Comparison of ENCODE assay signal across 12 mouse cellular contexts in the genomic region with DNA sequence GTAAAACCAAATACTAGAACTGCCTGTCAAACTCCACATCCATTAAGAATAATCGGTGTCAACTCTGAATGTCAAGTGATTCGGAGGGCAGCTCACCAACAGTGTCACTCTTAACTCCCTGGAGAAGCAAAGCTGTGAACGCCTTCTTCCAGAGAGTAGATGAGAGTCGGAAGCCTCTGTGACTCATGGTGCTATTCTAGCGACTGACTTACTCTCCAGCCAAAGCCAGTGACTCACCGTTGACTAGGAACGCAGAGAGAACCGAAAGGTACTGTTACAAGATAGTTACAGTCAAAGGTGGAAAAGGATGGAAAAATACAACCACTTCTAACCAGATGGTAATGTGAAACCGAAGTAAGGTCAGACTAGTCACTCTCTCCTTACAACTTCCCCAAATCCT.
DNase-seq lines count a peak whose midpoint lies in the region; ATAC-seq and TF ChIP-seq lines count a peak whose summit lies in the region.
"Had no signal": no experiment of that assay in that cellular context is flagged by ENCODE, and none has a peak within 500 bp of the region (broad histone marks: within the 10 kb centered on the region; RNA-seq: fewer than 3 reads in every experiment).

No protein-coding gene starts in this region.

- intact Hi-C loops in heart, adult 2 months (cut with DNase I): no loop called here

- DNase-seq in cerebellum, adult 2 months: peak; percentile 62 to 87
- DNase-seq in cerebellum, postnatal 10 days: no peak
- peak; percentile 49 to 60 for DNase-seq in right cerebral cortex, adult 2 months (ENCODE audit: low spot score in 2 of 2)
- DNase-seq in right cerebral cortex, postnatal 14 days: no peak
- DNase-seq in heart, adult 2 months: no peak
- DNase-seq: kidney, adult 9 months had no signal

- no peak overlapping the region for H3K4me2 ChIP-seq in stomach, embryonic 16.5 days (ENCODE audit: low read depth, low read length)
- no peak overlapping the region for H3K4me2 ChIP-seq in kidney, embryonic 14.5 days (replicated peaks; ENCODE audit: low read depth, low read length)
- H3K4me2 ChIP-seq: heart, embryonic 13.5 days; limb, embryonic 15.5 days; neural tube, embryonic 15.5 days had no signal

- ATAC-seq in granulocyte monocyte progenitor cell, adult 5-6 weeks (replicated peaks; ENCODE audit: poor library complexity, severe bottlenecking): peak; percentile 43
- 0 out of 2 replicates have a peak, but pooled peaks have one; percentile 50 for ATAC-seq in stomach, embryonic 16.5 days (ENCODE audit: insufficient read depth, low FRiP score)
- ATAC-seq in kidney, embryonic 14.5 days (ENCODE audit: low FRiP score, low TSS enrichment): no peak

- H3K27ac ChIP-seq in cerebellum, adult 2 months (ENCODE audit: insufficient read depth, low read length): peak overlapping the region; percentile 82
- H3K27ac ChIP-seq in stomach, embryonic 16.5 days (ENCODE audit: low read length): no peak overlapping the region
- no peak overlapping the region for H3K27ac ChIP-seq in kidney, embryonic 14.5 days (ENCODE audit: low read depth, low read length)
- H3K27ac ChIP-seq in heart, adult 2 months: no peak overlapping the region
- H3K27ac ChIP-seq: heart, embryonic 13.5 days; limb, embryonic 15.5 days; neural tube, embryonic 15.5 days had no signal

- no peak overlapping the region for H3K4me3 ChIP-seq in cerebellum, adult 2 months (replicated peaks; ENCODE audit: insufficient read depth, low read depth, low read length)
- no peak overlapping the region for H3K4me3 ChIP-seq in stomach, embryonic 16.5 days (replicated peaks; ENCODE audit: low read length)
- no peak overlapping the region for H3K4me3 ChIP-seq in kidney, embryonic 14.5 days (ENCODE audit: low read length)
- H3K4me3 ChIP-seq in heart, adult 2 months: no peak overlapping the region
- H3K4me3 ChIP-seq: heart, embryonic 13.5 days; limb, embryonic 15.5 days; neural tube, embryonic 15.5 days had no signal

- H3K36me3 ChIP-seq in stomach, embryonic 16.5 days (ENCODE audit: control insufficient read depth, insufficient read depth, low read length): no peaks in the 10 kb centered on the region
- no peaks in the 10 kb centered on the region for H3K36me3 ChIP-seq in kidney, embryonic 14.5 days (ENCODE audit: control insufficient read depth, insufficient read depth, low read length)
- no peaks in the 10 kb centered on the region; the same call in 1 of the 2 replicates for H3K36me3 ChIP-seq in heart, adult 2 months (ENCODE audit: control insufficient read depth, insufficient read depth, low read length)
- H3K36me3 ChIP-seq: heart, embryonic 13.5 days; limb, embryonic 15.5 days; neural tube, embryonic 15.5 days had no signal

- TF ChIP-seq CTCF in cerebellum, adult 2 months (IDR thresholded peaks at IDR 0.05; ENCODE audit: borderline replicate concordance, insufficient read depth, low read depth, low read length): no peak
- no peak for TF ChIP-seq CTCF in heart, adult 2 months (IDR thresholded peaks at IDR 0.05)

- peaks cover 43% of the 10 kb centered on the region for H3K4me1 ChIP-seq in cerebellum, adult 2 months (ENCODE audit: control insufficient read depth, insufficient read depth, low read length)
- H3K4me1 ChIP-seq in stomach, embryonic 16.5 days (ENCODE audit: control insufficient read depth, insufficient read depth, low read length): peaks cover 2% of the 10 kb centered on the region; the same call in 1 of the 2 replicates
- no peaks in the 10 kb centered on the region for H3K4me1 ChIP-seq in kidney, embryonic 14.5 days (ENCODE audit: control insufficient read depth, insufficient read depth, low read length)
- peaks cover 1% of the 10 kb centered on the region for H3K4me1 ChIP-seq in heart, adult 2 months (ENCODE audit: control insufficient read depth, insufficient read depth, low read length)
- H3K4me1 ChIP-seq: heart, embryonic 13.5 days; limb, embryonic 15.5 days had no signal

- TF ChIP-seq EP300 in heart, adult 2 months (IDR thresholded peaks at IDR 0.05; ENCODE audit: insufficient read depth, low read depth, low read length): no peak

- no peak for TF ChIP-seq POLR2A in cerebellum, adult 2 months (IDR thresholded peaks at IDR 0.05; ENCODE audit: borderline replicate concordance, insufficient read depth, low read length)
- no peak for TF ChIP-seq POLR2A in heart, adult 2 months (IDR thresholded peaks at IDR 0.05; ENCODE audit: insufficient read depth, low read depth, low read length)

- 13% methylated on average over 9 of the region's 9 CpGs for WGBS in cerebellum, adult 2 months
- WGBS in stomach, embryonic 16.5 days: 80% methylated on average over 9 of the region's 9 CpGs
- WGBS in kidney, embryonic 14.5 days: 80% methylated on average over 9 of the region's 9 CpGs
- 44% methylated on average over 9 of the region's 9 CpGs for WGBS in heart, adult 2 months

- H3K27me3 ChIP-seq in cerebellum, adult 2 months (ENCODE audit: control insufficient read depth, insufficient read depth, low read length): no peaks in the 10 kb centered on the region
- H3K27me3 ChIP-seq in stomach, embryonic 16.5 days (ENCODE audit: control insufficient read depth, insufficient read depth, low read length): no peaks in the 10 kb centered on the region
- H3K27me3 ChIP-seq in kidney, embryonic 14.5 days (ENCODE audit: control insufficient read depth, insufficient read depth, low read length): no peaks in the 10 kb centered on the region
- no peaks in the 10 kb centered on the region for H3K27me3 ChIP-seq in heart, adult 2 months (ENCODE audit: control insufficient read depth, insufficient read depth, low read length)
- H3K27me3 ChIP-seq: heart, embryonic 13.5 days; limb, embryonic 15.5 days; neural tube, embryonic 15.5 days had no signal

- H3K9me3 ChIP-seq in stomach, embryonic 16.5 days (replicated peaks; ENCODE audit: control insufficient read depth, low read length): no peaks in the 10 kb centered on the region
- no peaks in the 10 kb centered on the region for H3K9me3 ChIP-seq in kidney, embryonic 14.5 days (ENCODE audit: control insufficient read depth, low read length)
- H3K9me3 ChIP-seq: heart, embryonic 13.5 days; limb, embryonic 15.5 days; neural tube, embryonic 15.5 days had no signal

- no peak overlapping the region for H3K9ac ChIP-seq in stomach, embryonic 16.5 days (ENCODE audit: low read length)
- H3K9ac ChIP-seq in kidney, embryonic 14.5 days (ENCODE audit: low read depth, low read length): no peak overlapping the region
- H3K9ac ChIP-seq in heart, adult 2 months (ENCODE audit: low read depth, low read length): no peak overlapping the region
- H3K9ac ChIP-seq: heart, embryonic 13.5 days; limb, embryonic 15.5 days; neural tube, embryonic 15.5 days had no signal

- 0 out of 2 replicates have a peak, but pooled peaks cover 1% of the 10 kb centered on the region for H3K79me2 ChIP-seq in heart, adult 2 months (replicated peaks; ENCODE audit: control insufficient read depth, insufficient read depth, low read length)

Comparison
In these comparisons a context has a peak if more than half of its experiments do, and no peak if none do; other contexts are left out.
1. DNase-seq: peak in cerebellum, adult 2 months (2 of 2) and right cerebral cortex, adult 2 months (2 of 2); none in cerebellum, postnatal 10 days (0 of 2), right cerebral cortex, postnatal 14 days (single experiment) and heart, adult 2 months (0 of 2).